Mouse (Mus musculus) gastrocnemius, postnatal 4 days (tissue): ENCODE results near the gene Pdk3. TPM values are rescaled to one million over a fixed set of nuclear protein-coding genes. Genes with fewer than 3 reads are reported as not detected.

Experiments
- DNase-seq, 2 experiments: peaks; one replicate each; pipeline ENCODE4 v3.0.0; 2021 to 2022; ENCODE audit warnings: low spot score in 2 of 2, mixed read lengths in 2 of 2
- long read RNA-seq, 2 experiments: library from polyadenylated mRNA; stranded (forward); transcript quantifications; one replicate each; pipeline ENCODE4 v2.0.0; 2021
- total RNA-seq, 2 experiments: library from RNA; stranded (reverse); gene quantifications; 2 replicates each; pipeline ENCODE4 v1.2.3; 2021

Pdk3 gene
- total RNA-seq = 10 to 100 TPM; 21.5 to 24.5 TPM
- long read RNA-seq, experiment 1, transcript Pdk3-201 (12 exons, 2,115 nt) = major isoform, 47 of 51 reads
- long read RNA-seq, experiment 1, partial matches to known transcripts = 0 of 51 reads
- long read RNA-seq, experiment 1, other reads (novel, unspliced or antisense) = 4 of 51 reads
- long read RNA-seq, experiment 2, transcript Pdk3-201 (12 exons, 2,115 nt) = major isoform, 46 of 51 reads
- long read RNA-seq, experiment 2, partial matches to known transcripts = 0 of 51 reads
- long read RNA-seq, experiment 2, other reads (novel, unspliced or antisense) = 5 of 51 reads

GRCm38 (mm10) chrX:93831561-93832336 lies at the start of gene Pdk3:
TSS of gene Pdk3 (minus strand) at chrX:93832201.
- DNase-seq = peak; percentile 36 to 66

DNA sequence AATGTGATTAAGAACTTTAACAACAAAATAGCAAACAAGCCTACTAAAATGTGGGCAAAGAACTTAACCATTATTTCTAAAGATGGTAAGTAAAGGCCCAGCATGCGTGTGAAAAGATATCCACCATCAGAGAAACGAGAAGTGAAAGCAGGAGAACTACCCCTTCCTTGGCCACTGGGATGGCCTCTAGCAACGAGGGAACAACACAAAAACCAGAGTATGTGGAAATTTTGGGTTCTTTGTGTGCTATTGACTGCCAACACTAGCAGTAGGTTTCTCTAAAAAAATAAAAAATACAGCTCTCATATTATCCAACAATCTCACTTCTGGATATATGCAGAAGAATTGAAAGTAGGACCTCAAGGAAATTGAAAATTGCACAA lies 45.6 kb upstream of the Pdk3 start:
- DNase-seq = no peak

DNA sequence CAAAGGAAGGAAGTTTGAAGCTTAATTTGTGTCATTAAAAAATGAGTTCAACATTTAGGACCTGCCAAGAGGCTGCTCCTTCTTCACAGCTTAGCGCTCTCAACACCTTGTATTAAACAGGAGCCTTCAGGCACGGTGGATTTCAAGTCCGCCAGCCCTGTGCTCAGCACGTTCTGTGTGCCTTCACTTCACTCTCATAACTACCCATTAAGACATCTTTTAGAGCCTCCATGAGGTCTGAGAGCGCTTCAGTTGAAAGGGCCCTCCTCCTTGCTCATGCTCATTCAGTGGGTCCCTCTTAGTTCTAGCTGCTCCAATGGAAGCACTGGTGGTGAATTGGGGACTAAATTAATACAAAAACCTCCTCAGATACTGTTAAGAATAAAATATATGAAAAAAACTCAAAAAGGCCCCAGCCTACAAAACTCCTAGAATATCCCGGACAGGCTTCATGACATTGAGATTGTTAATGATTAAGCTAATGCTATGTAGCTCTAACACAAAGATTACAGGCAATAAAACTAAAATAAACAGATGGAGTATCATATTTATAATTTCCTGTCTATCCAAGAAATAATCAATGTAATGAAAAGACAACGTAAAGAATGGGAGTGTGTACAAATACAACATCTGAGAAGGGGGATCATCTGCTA lies 45.1 kb upstream of the Pdk3 start:
- DNase-seq = no peak

DNA sequence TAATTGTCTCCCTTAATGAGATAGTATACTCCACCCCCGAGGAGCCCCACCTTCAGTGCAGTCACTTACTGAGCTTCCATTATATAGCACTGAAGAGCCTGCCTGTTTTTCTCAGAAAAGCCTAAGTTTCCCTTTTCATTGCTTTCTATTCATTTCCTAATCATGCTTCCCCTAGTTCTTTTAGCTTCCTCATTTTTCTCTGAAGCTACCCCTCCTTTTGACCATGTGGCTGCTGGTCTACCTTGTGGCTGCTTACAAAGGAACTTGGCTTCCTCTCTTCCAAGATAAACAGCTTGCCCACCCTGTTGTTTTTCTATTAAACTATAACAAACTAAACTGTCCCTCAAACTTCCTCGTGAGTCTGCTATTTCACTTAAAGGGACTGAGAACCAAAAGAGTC lies 31.4 kb upstream of the Pdk3 start:
- DNase-seq = no peak

- no peak for DNase-seq
Observed at GRCm38 (mm10) chrX:93862525-93863086, 30.6 kb upstream of the Pdk3 start.

DNA sequence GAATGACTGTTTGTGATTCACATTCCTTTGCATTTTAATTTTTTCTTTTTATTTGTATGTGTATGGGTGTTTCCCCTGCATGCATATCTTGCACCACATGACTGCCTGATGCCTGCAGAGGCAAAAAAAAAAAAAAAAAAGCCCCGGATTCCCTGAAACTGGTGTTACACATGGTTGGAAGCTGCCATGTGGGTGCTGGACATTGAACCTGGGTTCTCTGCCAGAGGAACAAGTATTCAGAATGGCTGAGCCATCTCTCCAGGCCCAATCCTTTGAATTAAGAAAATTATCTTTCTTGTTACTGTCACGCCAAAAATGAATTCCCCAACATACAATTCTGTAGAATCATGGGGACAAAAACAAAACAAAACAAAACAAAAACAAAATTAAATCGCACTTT lies 25.8 kb upstream of the Pdk3 start:
- DNase-seq = no peak

GRCm38 (mm10) chrX:93832337-93832884 lies 410 bp upstream of the Pdk3 start:
- no peak for DNase-seq

GRCm38 (mm10) chrX:93825787-93826186 lies 6.2 kb downstream of the Pdk3 start:
- DNase-seq = no peak

DNA sequence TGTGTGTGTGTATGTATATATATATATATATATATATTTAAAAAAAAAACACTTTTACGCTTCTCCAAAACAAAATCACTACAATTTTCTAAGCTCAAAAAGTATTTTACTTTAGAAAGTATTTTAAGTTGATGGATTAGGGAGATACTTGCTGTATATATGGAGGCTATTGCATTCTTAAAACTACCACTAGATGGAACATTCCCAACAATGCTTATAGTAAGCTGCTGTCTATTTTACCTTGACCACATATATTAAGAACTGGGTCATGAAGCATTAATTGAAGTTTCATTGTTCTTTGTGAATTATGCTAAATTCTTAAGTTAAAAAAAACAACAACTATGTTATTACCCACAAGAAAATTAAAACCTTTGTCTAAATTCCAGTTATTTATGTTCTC lies 24.0 kb downstream of the Pdk3 start:
- no peak for DNase-seq

DNA sequence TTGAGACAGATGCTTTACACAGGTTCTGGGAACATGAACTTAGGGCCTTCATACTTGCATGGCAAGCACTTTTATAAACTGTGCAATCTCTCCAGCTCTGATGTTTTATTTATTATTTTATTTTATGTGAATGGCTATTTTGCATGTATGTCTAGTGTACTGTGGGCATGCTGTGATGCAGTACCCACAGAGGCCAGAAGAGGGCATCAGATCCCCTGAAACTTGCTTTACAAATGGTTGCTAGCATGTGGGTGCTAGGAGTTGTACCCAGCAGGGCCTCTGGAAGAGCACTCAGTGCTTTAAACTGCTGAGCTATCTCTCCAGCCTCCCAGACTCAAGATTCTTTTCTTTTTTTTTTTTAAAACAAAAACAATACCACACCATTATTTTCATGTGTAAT lies 38.8 kb downstream of the Pdk3 start:
- peak in 1 of 2 experiments; percentile 8 for DNase-seq

- no peak for DNase-seq
Observed at GRCm38 (mm10) chrX:93789562-93789961, 42.4 kb downstream of the Pdk3 start.

DNA sequence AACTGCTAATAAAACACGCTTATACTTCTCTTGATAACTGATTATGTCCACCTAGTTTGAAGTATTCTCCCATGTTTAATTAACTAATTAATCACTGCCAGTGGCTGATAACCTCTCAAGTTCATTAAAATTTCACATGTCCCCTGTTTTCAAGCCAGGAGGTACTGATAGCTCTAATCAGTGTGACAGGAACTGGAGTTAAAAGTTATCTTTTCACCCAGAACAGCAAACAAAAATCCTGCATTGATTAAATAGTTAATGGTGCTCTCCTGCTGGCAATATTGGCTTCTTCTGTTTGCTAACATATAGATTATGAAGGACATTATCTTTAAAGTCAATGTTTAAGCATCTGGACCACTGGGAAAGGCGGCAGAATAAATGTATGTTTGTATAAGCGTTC lies 71.2 kb downstream of the Pdk3 start:
- no peak for DNase-seq

DNA sequence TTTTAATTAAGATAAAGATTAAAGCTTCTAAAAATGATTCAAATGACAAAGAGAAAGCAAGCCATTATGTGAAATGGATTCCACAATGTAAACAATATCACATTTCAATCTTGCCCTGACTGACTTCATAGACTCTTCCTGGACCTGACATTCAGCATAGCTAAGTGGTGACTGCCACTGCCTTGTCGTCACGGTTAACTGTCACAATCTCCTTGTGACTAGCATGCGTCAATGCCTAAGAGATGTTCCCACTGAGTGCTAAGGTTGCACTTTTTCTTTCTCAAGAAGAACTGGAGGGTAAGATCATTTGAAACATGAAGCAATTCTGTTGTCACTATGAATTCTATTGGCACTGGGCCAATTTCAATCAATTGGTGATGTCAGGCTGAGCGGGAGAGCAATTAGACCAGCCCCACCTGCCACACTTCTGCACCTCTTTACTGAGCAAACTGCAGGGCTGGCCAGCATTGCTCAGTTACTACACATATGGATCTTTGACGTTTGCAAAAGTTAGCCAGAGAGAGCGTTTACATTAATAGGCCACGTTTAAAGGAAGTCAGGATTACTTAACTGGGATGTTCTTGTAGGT lies 75.0 kb downstream of the Pdk3 start:
- no peak for DNase-seq

- no peak for DNase-seq
Observed at GRCm38 (mm10) chrX:93755210-93755842, 76.7 kb downstream of the Pdk3 start.

DNA sequence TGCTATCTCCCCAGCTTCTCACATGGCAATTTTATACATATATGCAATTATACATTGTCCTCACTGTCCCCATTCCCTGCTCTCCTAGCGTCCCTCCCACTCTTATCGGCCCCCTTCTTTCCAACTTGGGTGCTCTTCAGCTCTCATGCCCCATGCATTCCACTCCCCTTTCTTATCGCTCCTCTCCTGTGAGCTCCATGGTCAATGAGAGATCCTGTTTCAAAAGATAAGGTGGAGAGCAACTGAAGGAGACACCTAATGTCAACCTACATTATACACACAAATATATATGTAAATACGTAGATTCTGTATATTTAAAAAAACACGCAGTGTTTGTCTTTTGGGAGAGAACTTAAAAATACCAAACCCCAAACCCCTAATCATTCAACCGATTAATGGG lies 81.4 kb downstream of the Pdk3 start:
- no peak for DNase-seq

- DNase-seq = no peak
Observed at GRCm38 (mm10) chrX:93749165-93749564, 82.8 kb downstream of the Pdk3 start.

GRCm38 (mm10) chrX:93732975-93733748 lies 98.8 kb downstream of the Pdk3 start:
- DNase-seq = no peak

DNA sequence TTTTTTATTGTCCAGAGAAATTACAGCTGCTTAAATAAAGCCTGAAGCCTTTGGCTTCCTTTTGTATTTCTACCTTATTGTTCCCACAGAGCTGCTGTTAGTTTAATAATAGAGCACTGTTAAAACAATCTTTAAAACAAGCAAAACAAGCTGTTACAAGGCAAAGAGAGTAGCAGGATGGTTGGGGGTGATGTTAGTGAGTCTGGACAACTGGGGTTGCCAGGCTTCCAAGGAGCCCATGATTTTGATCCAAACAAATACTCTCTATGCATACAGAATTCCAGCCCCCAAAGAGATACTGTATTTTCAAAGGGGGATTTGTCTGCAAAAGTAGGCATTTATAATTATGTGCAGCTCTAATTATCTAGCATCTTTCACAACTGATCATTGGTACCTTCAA lies 99.6 kb downstream of the Pdk3 start:
- no peak for DNase-seq

DNA sequence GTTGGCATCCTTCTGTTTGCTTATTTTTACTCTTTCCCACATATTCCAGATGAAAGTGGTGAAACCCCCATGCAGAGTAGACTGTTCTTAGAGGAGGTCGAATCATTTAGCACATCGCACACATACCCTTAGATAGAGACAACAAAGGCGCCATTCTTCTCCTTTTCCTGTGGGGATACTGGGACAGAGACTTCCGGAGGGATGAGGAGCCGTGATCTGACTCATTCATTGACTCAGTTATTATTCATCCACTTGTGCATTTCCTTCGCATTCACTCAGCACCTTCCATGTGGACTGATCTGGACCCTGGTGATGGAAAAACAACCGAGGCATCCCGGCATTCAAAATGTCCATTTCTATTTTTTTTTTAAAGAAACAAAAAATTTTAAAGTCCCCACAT lies 101.1 kb downstream of the Pdk3 start:
- DNase-seq = no peak

- DNase-seq = no peak
Observed at GRCm38 (mm10) chrX:93729529-93729928, 102.5 kb downstream of the Pdk3 start.
